Mouse (Mus musculus): ENCODE results near the gene Ffar2. TPM values are rescaled to one million over a fixed set of nuclear protein-coding genes. Genes with fewer than 3 reads are reported as not detected.
"Not testable (repeated sequence)": the region's sequence is repeated elsewhere in the genome, so short reads cannot be mapped to it uniquely, and the experiment has no call there.

Gene Ffar2
- polyA plus RNA-seq, 1 experiment from 2014 or later = 12.5 TPM

DNA sequence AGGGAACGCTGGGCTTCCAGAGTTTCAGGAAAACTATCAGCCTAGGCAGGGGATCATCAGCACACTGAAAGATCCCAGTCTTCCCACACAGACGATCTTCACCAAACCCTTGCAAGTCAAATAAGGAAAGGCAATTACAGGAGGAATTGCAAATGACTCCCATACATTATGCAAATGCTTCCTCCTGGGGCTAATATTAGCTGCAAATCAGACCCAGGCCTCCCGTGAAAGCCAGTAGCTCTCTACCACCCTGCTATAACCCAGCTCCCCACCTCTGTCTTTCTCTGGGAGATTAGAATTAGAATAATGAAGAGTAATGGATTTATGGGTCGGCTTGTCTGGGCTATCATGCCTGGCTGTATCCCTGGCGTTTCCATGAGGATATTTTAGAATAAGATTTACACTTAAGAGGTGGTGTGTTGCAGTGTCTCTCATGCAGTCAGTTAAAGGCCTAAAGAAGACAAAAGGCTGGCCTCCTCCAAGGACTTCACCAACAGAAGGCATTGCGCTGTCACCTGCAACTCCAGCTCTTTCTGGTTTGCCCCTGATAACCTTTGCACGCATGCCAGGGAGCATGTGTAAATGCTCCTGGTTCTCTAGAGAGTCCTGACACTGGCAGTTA is 21.2 kb upstream of the Ffar2 start:
- H3K9ac ChIP-seq (ENCODE audit: low read depth, low read length) = no peak overlapping the region
- no peaks in the 10 kb centered on the region for H3K36me3 ChIP-seq (ENCODE audit: control insufficient read depth, insufficient read depth)
- H3K9me3 ChIP-seq (ENCODE audit: control insufficient read depth) = no peaks in the 10 kb centered on the region
- H3K27ac ChIP-seq (ENCODE audit: low read depth, low read length) = no peak overlapping the region
- peaks cover 9% of the 10 kb centered on the region; the same call in 1 of the 2 replicates for H3K4me1 ChIP-seq (replicated peaks; ENCODE audit: control insufficient read depth, insufficient read depth, low read length)
- no peaks in the 10 kb centered on the region for H3K27me3 ChIP-seq (replicated peaks; ENCODE audit: control insufficient read depth, insufficient read depth, low read length)
- no peak overlapping the region for H3K4me3 ChIP-seq (ENCODE audit: low read depth, low read length)
- no peak for TF ChIP-seq CTCF (IDR thresholded peaks at IDR 0.05; ENCODE audit: low read depth)
- no peak overlapping the region for H3K4me2 ChIP-seq (replicated peaks; ENCODE audit: low read depth)
- no peak for ATAC-seq
- WGBS = 34% methylated on average over 7 of the region's 7 CpGs

DNA sequence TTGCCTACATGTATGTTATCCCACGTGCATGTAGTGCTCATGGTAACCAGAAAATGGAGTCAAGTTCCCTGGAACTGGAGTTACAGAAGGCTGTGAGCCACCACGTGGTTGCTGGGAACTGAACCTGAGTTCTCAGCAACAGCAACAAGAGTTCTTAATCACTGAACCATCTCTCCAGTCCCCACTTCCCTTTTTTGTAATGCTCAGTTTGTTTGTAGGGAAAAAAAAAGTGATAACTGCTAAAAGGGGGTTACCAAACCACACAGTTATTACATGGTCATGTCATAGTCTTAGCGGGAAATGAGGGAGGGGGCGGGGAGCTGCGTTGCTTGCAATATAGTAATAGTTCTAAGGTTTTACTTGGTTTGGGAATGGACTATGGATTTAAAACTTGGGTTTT is 18.5 kb upstream of the Ffar2 start:
- no peak overlapping the region for H3K4me2 ChIP-seq (replicated peaks; ENCODE audit: low read depth)
- H3K9ac ChIP-seq (ENCODE audit: low read depth, low read length) = no peak overlapping the region
- no peaks in the 10 kb centered on the region for H3K9me3 ChIP-seq (ENCODE audit: control insufficient read depth)
- H3K4me1 ChIP-seq (replicated peaks; ENCODE audit: control insufficient read depth, insufficient read depth, low read length) = peaks cover 6% of the 10 kb centered on the region; the same call in 1 of the 2 replicates
- no peaks in the 10 kb centered on the region for H3K36me3 ChIP-seq (ENCODE audit: control insufficient read depth, insufficient read depth)
- H3K27ac ChIP-seq (ENCODE audit: low read depth, low read length) = no peak overlapping the region
- H3K27me3 ChIP-seq (replicated peaks; ENCODE audit: control insufficient read depth, insufficient read depth, low read length) = no peaks in the 10 kb centered on the region
- H3K4me3 ChIP-seq (ENCODE audit: low read depth, low read length) = no peak overlapping the region
- WGBS = 86% methylated on average over 5 of the region's 5 CpGs
- TF ChIP-seq CTCF (IDR thresholded peaks at IDR 0.05; ENCODE audit: low read depth) = no peak
- no peak for ATAC-seq

DNA sequence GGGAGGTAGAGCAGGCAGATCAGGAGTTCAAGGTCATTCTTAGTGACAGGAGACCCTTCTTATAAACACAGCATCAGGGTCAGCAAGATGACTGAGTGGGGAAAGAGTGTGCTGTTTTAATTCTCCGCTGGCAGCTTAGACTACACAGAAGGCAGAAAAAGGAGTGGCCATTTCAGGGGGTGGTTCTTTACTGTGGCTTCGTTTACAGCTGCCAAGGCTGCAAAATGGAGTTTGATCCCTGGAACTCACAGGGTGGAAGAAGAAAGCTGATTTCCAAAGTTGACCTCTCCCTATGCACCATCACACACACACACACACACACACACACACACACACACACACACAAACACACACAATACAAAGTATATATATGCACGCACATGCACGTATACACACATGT is 17.8 kb upstream of the Ffar2 start:
- Histone ChIP-seq H3K27ac (ENCODE audit: low read depth, low read length) (no peak overlapping the region), H3K4me2 (replicated peaks; ENCODE audit: low read depth) (no peak overlapping the region), H3K27me3 (replicated peaks; ENCODE audit: control insufficient read depth, insufficient read depth, low read length) (no peaks in the 10 kb centered on the region), H3K9ac (ENCODE audit: low read depth, low read length) (no peak overlapping the region), H3K4me3 (ENCODE audit: low read depth, low read length) (no peak overlapping the region), H3K36me3 (ENCODE audit: control insufficient read depth, insufficient read depth) (no peaks in the 10 kb centered on the region), H3K9me3 (ENCODE audit: control insufficient read depth) (no peaks in the 10 kb centered on the region), H3K4me1 (replicated peaks; ENCODE audit: control insufficient read depth, insufficient read depth, low read length) (0 out of 2 replicates have a peak, but pooled peaks cover 3% of the 10 kb centered on the region)
- 55% methylated on average over 4 of the region's 4 CpGs for WGBS
- peak; percentile 62 for ATAC-seq
- no peak for TF ChIP-seq CTCF (IDR thresholded peaks at IDR 0.05; ENCODE audit: low read depth)

DNA sequence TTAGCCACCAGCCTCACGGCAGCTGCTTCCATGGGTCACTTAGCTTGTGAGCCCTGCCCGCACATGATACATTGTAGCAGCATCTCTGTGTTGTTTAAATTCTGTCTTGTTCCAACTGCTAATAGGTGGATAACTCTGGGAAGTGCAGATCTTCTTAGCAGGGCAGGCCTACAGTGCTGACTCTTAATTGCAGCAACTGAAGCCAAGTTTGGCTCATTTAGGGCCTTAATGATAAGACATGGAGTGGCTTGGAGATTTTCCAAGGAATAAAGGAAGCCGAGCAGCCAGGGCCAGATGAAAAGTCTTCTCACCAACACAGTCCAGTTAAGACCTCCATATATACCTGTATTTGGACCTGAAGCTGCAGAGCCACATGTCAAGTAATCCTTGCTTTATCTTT is 16.7 kb upstream of the Ffar2 start:
- no peak for TF ChIP-seq CTCF (IDR thresholded peaks at IDR 0.05; ENCODE audit: low read depth)
- Histone ChIP-seq H3K4me3 (ENCODE audit: low read depth, low read length) (no peak overlapping the region), H3K27me3 (replicated peaks; ENCODE audit: control insufficient read depth, insufficient read depth, low read length) (no peaks in the 10 kb centered on the region), H3K9ac (ENCODE audit: low read depth, low read length) (no peak overlapping the region), H3K9me3 (ENCODE audit: control insufficient read depth) (no peaks in the 10 kb centered on the region), H3K4me2 (replicated peaks; ENCODE audit: low read depth) (no peak overlapping the region), H3K4me1 (replicated peaks; ENCODE audit: control insufficient read depth, insufficient read depth, low read length) (0 out of 2 replicates have a peak, but pooled peaks cover 3% of the 10 kb centered on the region), H3K36me3 (ENCODE audit: control insufficient read depth, insufficient read depth) (no peaks in the 10 kb centered on the region), H3K27ac (ENCODE audit: low read depth, low read length) (no peak overlapping the region)
- no peak for ATAC-seq
- 48% methylated on average over 3 of the region's 3 CpGs for WGBS

DNA sequence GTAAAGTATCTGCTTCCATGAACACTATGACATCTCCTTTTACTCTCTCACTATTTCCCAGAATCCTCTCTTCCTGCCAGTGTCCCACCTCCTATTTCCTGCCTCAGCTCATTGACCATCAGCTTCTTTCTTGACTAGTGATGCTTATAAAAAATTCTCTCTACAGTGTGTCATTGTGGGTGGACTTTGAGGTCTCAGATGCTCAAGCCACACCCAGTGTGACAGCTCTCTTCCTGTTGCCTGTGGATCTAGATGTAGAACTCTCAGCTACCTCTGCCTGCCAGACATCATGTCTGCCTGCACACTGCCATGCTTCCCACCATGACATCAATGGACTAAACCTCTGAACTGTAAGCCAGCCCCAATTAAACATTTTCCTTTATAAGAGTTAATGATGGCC is 13.7 kb upstream of the Ffar2 start:
- Histone ChIP-seq H3K9ac (ENCODE audit: low read depth, low read length) (no peak overlapping the region), H3K4me2 (replicated peaks; ENCODE audit: low read depth) (no peak overlapping the region), H3K27ac (ENCODE audit: low read depth, low read length) (no peak overlapping the region), H3K4me3 (ENCODE audit: low read depth, low read length) (no peak overlapping the region), H3K27me3 (replicated peaks; ENCODE audit: control insufficient read depth, insufficient read depth, low read length) (no peaks in the 10 kb centered on the region), H3K36me3 (ENCODE audit: control insufficient read depth, insufficient read depth) (no peaks in the 10 kb centered on the region), H3K4me1 (replicated peaks; ENCODE audit: control insufficient read depth, insufficient read depth, low read length) (0 out of 2 replicates have a peak, but pooled peaks cover 3% of the 10 kb centered on the region), H3K9me3 (ENCODE audit: control insufficient read depth) (no peaks in the 10 kb centered on the region)
- no peak for TF ChIP-seq CTCF (IDR thresholded peaks at IDR 0.05; ENCODE audit: low read depth)
- 0 out of 2 replicates have a peak, but pooled peaks have one; percentile 27 for ATAC-seq

DNA sequence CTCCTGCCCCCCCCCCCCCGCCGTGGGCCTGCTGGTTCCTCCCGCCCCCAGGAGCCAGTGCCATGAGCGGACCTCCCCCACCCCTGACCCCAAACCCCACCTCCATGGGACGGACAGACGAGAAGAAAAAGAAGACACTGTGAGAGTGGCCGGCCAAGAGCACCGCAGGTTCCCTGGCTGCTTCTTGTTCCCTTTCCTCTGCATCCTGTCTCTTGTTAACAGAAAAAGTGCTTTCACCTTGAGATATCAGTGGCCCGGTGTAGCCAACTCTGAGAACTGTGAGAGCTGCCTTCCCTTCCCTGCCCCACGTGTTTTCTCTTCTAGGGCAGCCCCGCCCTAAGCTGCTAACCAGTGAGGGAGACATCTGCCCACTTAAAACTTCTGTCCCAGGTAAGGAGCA is 9.1 kb upstream of the Ffar2 start:
- not testable (repeated sequence) for H3K4me1 ChIP-seq (replicated peaks; ENCODE audit: control insufficient read depth, insufficient read depth, low read length); H3K9ac ChIP-seq (ENCODE audit: low read depth, low read length); H3K27ac ChIP-seq (ENCODE audit: low read depth, low read length); H3K4me3 ChIP-seq (ENCODE audit: low read depth, low read length); ATAC-seq; H3K4me2 ChIP-seq (replicated peaks; ENCODE audit: low read depth); H3K9me3 ChIP-seq (ENCODE audit: control insufficient read depth); H3K36me3 ChIP-seq (ENCODE audit: control insufficient read depth, insufficient read depth); H3K27me3 ChIP-seq (replicated peaks; ENCODE audit: control insufficient read depth, insufficient read depth, low read length)
- WGBS = 53% methylated on average over 7 of the region's 11 CpGs

DNA sequence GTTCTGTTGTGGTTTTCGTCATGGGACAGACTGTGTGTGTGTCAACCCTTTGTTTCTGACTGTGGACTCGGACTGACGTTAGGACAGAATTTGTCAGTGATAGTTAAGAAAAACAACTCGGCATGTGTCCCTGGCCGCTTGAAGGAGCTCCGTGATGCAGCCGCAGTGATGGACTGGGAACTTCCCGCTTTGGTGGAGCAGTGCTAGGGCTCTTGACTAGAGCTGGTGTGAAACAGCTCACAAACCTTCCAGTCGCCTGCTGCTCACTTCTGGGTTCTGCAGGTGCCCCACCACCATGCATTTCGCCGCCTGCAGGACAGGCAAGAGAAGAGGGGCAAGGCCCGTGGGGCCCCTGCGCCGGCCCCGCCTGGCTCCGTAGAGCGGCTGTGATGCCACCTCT is 8.7 kb upstream of the Ffar2 start:
- no peak for TF ChIP-seq CTCF (IDR thresholded peaks at IDR 0.05; ENCODE audit: low read depth)
- Histone ChIP-seq H3K36me3 (ENCODE audit: control insufficient read depth, insufficient read depth) (no peaks in the 10 kb centered on the region), H3K27ac (ENCODE audit: low read depth, low read length) (no peak overlapping the region), H3K9ac (ENCODE audit: low read depth, low read length) (no peak overlapping the region), H3K27me3 (replicated peaks; ENCODE audit: control insufficient read depth, insufficient read depth, low read length) (no peaks in the 10 kb centered on the region), H3K4me3 (ENCODE audit: low read depth, low read length) (no peak overlapping the region), H3K4me1 (replicated peaks; ENCODE audit: control insufficient read depth, insufficient read depth, low read length) (no peaks in the 10 kb centered on the region), H3K9me3 (ENCODE audit: control insufficient read depth) (no peaks in the 10 kb centered on the region), H3K4me2 (replicated peaks; ENCODE audit: low read depth) (no peak overlapping the region)
- ATAC-seq = no peak
- WGBS = 76% methylated on average over 17 of the region's 17 CpGs

Measured in intestine, postnatal 0 days (tissue).